Mouse (Mus musculus): ENCODE data around the gene Il12rb1. TPM values are rescaled to one million over a fixed set of nuclear protein-coding genes. Genes with fewer than 3 reads are reported as not detected.

Il12rb1 gene
- polyA plus RNA-seq, 1 experiment from 2014 or later, result 0.45 TPM

- DNase-seq (no peak), ATAC-seq (ENCODE audit: low FRiP score, low TSS enrichment) (no peak)
- Histone ChIP-seq H3K27ac (replicated peaks; ENCODE audit: low read depth, low read length) (no peak overlapping the region), H3K9ac (replicated peaks; ENCODE audit: low read length) (no peak overlapping the region), H3K4me1 (ENCODE audit: control insufficient read depth, insufficient read depth, low read length) (0 out of 2 replicates have a peak, but pooled peaks cover 3% of the 10 kb centered on the region), H3K9me3 (ENCODE audit: control insufficient read depth, low read length) (no peaks in the 10 kb centered on the region), H3K4me2 (ENCODE audit: low read length) (no peak overlapping the region), H3K36me3 (ENCODE audit: control insufficient read depth, insufficient read depth, low read length) (peaks cover 13% of the 10 kb centered on the region; the same call in 1 of the 2 replicates), H3K4me3 (replicated peaks; ENCODE audit: low read depth, low read length) (no peak overlapping the region), H3K27me3 (ENCODE audit: control insufficient read depth, insufficient read depth, low read length) (no peaks in the 10 kb centered on the region)
- WGBS, result 90% methylated on average over 8 of the region's 8 CpGs
Observed at GRCm38 (mm10) chr8:70843941-70844340, 35.7 kb downstream of the Il12rb1 start.

GRCm38 (mm10) chr8:70844523-70844922 is 36.3 kb downstream of the Il12rb1 start:
- Histone ChIP-seq H3K9me3 (ENCODE audit: control insufficient read depth, low read length) (no peaks in the 10 kb centered on the region), H3K4me3 (replicated peaks; ENCODE audit: low read depth, low read length) (no peak overlapping the region), H3K4me1 (ENCODE audit: control insufficient read depth, insufficient read depth, low read length) (0 out of 2 replicates have a peak, but pooled peaks cover 3% of the 10 kb centered on the region), H3K27ac (replicated peaks; ENCODE audit: low read depth, low read length) (no peak overlapping the region), H3K9ac (replicated peaks; ENCODE audit: low read length) (no peak overlapping the region), H3K4me2 (ENCODE audit: low read length) (no peak overlapping the region), H3K36me3 (ENCODE audit: control insufficient read depth, insufficient read depth, low read length) (peaks cover 13% of the 10 kb centered on the region; the same call in 1 of the 2 replicates), H3K27me3 (ENCODE audit: control insufficient read depth, insufficient read depth, low read length) (no peaks in the 10 kb centered on the region)
- WGBS, result 2% methylated on average over 6 of the region's 6 CpGs
- DNase-seq, result peak; percentile 92
- ATAC-seq (ENCODE audit: low FRiP score, low TSS enrichment), result no peak

GRCm38 (mm10) chr8:70845108-70845507 is 36.9 kb downstream of the Il12rb1 start:
- no peak for ATAC-seq (ENCODE audit: low FRiP score, low TSS enrichment)
- no peak for DNase-seq
- Histone ChIP-seq H3K36me3 (ENCODE audit: control insufficient read depth, insufficient read depth, low read length) (peaks cover 13% of the 10 kb centered on the region; the same call in 1 of the 2 replicates), H3K4me1 (ENCODE audit: control insufficient read depth, insufficient read depth, low read length) (0 out of 2 replicates have a peak, but pooled peaks cover 1% of the 10 kb centered on the region), H3K4me2 (ENCODE audit: low read length) (no peak overlapping the region), H3K9me3 (ENCODE audit: control insufficient read depth, low read length) (no peaks in the 10 kb centered on the region), H3K27ac (replicated peaks; ENCODE audit: low read depth, low read length) (no peak overlapping the region), H3K9ac (replicated peaks; ENCODE audit: low read length) (no peak overlapping the region), H3K27me3 (ENCODE audit: control insufficient read depth, insufficient read depth, low read length) (no peaks in the 10 kb centered on the region), H3K4me3 (replicated peaks; ENCODE audit: low read depth, low read length) (no peak overlapping the region)
- 48% methylated on average over 5 of the region's 5 CpGs for WGBS

GRCm38 (mm10) chr8:70846371-70847154 is 38.3 kb downstream of the Il12rb1 start:
- ATAC-seq (ENCODE audit: low FRiP score, low TSS enrichment) (no peak), DNase-seq (no peak)
- Histone ChIP-seq H3K27me3 (ENCODE audit: control insufficient read depth, insufficient read depth, low read length) (no peaks in the 10 kb centered on the region), H3K4me2 (ENCODE audit: low read length) (no peak overlapping the region), H3K4me1 (ENCODE audit: control insufficient read depth, insufficient read depth, low read length) (no peaks in the 10 kb centered on the region), H3K9me3 (ENCODE audit: control insufficient read depth, low read length) (no peaks in the 10 kb centered on the region), H3K4me3 (replicated peaks; ENCODE audit: low read depth, low read length) (no peak overlapping the region), H3K36me3 (ENCODE audit: control insufficient read depth, insufficient read depth, low read length) (peaks cover 16% of the 10 kb centered on the region), H3K27ac (replicated peaks; ENCODE audit: low read depth, low read length) (no peak overlapping the region), H3K9ac (replicated peaks; ENCODE audit: low read length) (no peak overlapping the region)
- WGBS, result 57% methylated on average over 15 of the region's 15 CpGs

- no peak overlapping the region for H3K27ac ChIP-seq (replicated peaks; ENCODE audit: low read depth, low read length)
- DNase-seq (no peak), ATAC-seq (ENCODE audit: low FRiP score, low TSS enrichment) (no peak)
- H3K4me2 ChIP-seq (ENCODE audit: low read length), result no peak overlapping the region
- peaks cover 18% of the 10 kb centered on the region for H3K36me3 ChIP-seq (ENCODE audit: control insufficient read depth, insufficient read depth, low read length)
- no peaks in the 10 kb centered on the region for H3K4me1 ChIP-seq (ENCODE audit: control insufficient read depth, insufficient read depth, low read length)
- WGBS, result 87% methylated on average over 3 of the region's 3 CpGs
- H3K9ac ChIP-seq (replicated peaks; ENCODE audit: low read length), result no peak overlapping the region
- H3K27me3 ChIP-seq (ENCODE audit: control insufficient read depth, insufficient read depth, low read length), result no peaks in the 10 kb centered on the region
- no peaks in the 10 kb centered on the region for H3K9me3 ChIP-seq (ENCODE audit: control insufficient read depth, low read length)
- H3K4me3 ChIP-seq (replicated peaks; ENCODE audit: low read depth, low read length), result no peak overlapping the region
Observed at GRCm38 (mm10) chr8:70849333-70849990, 41.2 kb downstream of the Il12rb1 start.

GRCm38 (mm10) chr8:70850132-70850845 is 42.0 kb downstream of the Il12rb1 start:
- Histone ChIP-seq H3K4me3 (replicated peaks; ENCODE audit: low read depth, low read length) (no peak overlapping the region), H3K9ac (replicated peaks; ENCODE audit: low read length) (no peak overlapping the region), H3K36me3 (ENCODE audit: control insufficient read depth, insufficient read depth, low read length) (peaks cover 25% of the 10 kb centered on the region), H3K27ac (replicated peaks; ENCODE audit: low read depth, low read length) (no peak overlapping the region), H3K27me3 (ENCODE audit: control insufficient read depth, insufficient read depth, low read length) (no peaks in the 10 kb centered on the region), H3K4me1 (ENCODE audit: control insufficient read depth, insufficient read depth, low read length) (no peaks in the 10 kb centered on the region), H3K9me3 (ENCODE audit: control insufficient read depth, low read length) (no peaks in the 10 kb centered on the region), H3K4me2 (ENCODE audit: low read length) (no peak overlapping the region)
- WGBS, result 84% methylated on average over 7 of the region's 7 CpGs
- ATAC-seq (ENCODE audit: low FRiP score, low TSS enrichment), result no peak
- DNase-seq, result no peak

- no peak overlapping the region for H3K27ac ChIP-seq (replicated peaks; ENCODE audit: low read depth, low read length)
- H3K4me3 ChIP-seq (replicated peaks; ENCODE audit: low read depth, low read length), result no peak overlapping the region
- DNase-seq (no peak), ATAC-seq (ENCODE audit: low FRiP score, low TSS enrichment) (no peak)
- H3K27me3 ChIP-seq (ENCODE audit: control insufficient read depth, insufficient read depth, low read length), result no peaks in the 10 kb centered on the region
- 86% methylated on average over 4 of the region's 4 CpGs for WGBS
- H3K9ac ChIP-seq (replicated peaks; ENCODE audit: low read length), result no peak overlapping the region
- no peaks in the 10 kb centered on the region for H3K9me3 ChIP-seq (ENCODE audit: control insufficient read depth, low read length)
- peaks cover 25% of the 10 kb centered on the region for H3K36me3 ChIP-seq (ENCODE audit: control insufficient read depth, insufficient read depth, low read length)
- H3K4me2 ChIP-seq (ENCODE audit: low read length), result no peak overlapping the region
- H3K4me1 ChIP-seq (ENCODE audit: control insufficient read depth, insufficient read depth, low read length), result no peaks in the 10 kb centered on the region
Observed at GRCm38 (mm10) chr8:70850947-70851346, 42.7 kb downstream of the Il12rb1 start.

- DNase-seq, result no peak
- Histone ChIP-seq H3K4me3 (replicated peaks; ENCODE audit: low read depth, low read length) (no peak overlapping the region), H3K4me2 (ENCODE audit: low read length) (no peak overlapping the region), H3K4me1 (ENCODE audit: control insufficient read depth, insufficient read depth, low read length) (peaks cover 7% of the 10 kb centered on the region), H3K27me3 (ENCODE audit: control insufficient read depth, insufficient read depth, low read length) (no peaks in the 10 kb centered on the region), H3K9ac (replicated peaks; ENCODE audit: low read length) (no peak overlapping the region), H3K9me3 (ENCODE audit: control insufficient read depth, low read length) (no peaks in the 10 kb centered on the region), H3K36me3 (ENCODE audit: control insufficient read depth, insufficient read depth, low read length) (peaks cover 18% of the 10 kb centered on the region), H3K27ac (replicated peaks; ENCODE audit: low read depth, low read length) (no peak overlapping the region)
- WGBS, result 64% methylated on average over 6 of the region's 6 CpGs
- no peak for ATAC-seq (ENCODE audit: low FRiP score, low TSS enrichment)
Observed at GRCm38 (mm10) chr8:70851837-70852236, 43.6 kb downstream of the Il12rb1 start.

Measured in midbrain, embryonic 14.5 days (tissue).